Mouse (Mus musculus) CH12.LX (cell line): ENCODE results near the gene Dusp5. TPM values are rescaled to one million over a fixed set of nuclear protein-coding genes. Genes with fewer than 3 reads are reported as not detected.

ENCODE experiments used
- DNase-seq: peaks from one replicate; pipeline ENCODE4 v3.0.0-alpha.2; 2013; ENCODE audit errors: extremely low read depth
- H3K27ac ChIP-seq: 2 replicates; pipeline ENCODE4 v1.5.1; 2012; ENCODE audit warnings: low read depth, mild to moderate bottlenecking, control low read depth, moderate library complexity; ENCODE audit not compliant: insufficient read depth
- H3K27me3 ChIP-seq: replicated peaks from 2 replicates; pipeline ENCODE3; 2012; ENCODE audit warnings: inconsistent platforms
- H3K36me3 ChIP-seq, 2 experiments: replicated peaks in 1 of 2; 2 replicates each; pipeline versions ENCODE3 to v1.6.1; 2012; ENCODE audit warnings: inconsistent platforms in 1 of 2, low read length in 1 of 2, mild to moderate bottlenecking in 1 of 2, mixed read lengths in 1 of 2, moderate library complexity in 1 of 2; ENCODE audit not compliant: control insufficient read depth in 1 of 2, insufficient read depth in 1 of 2
- H3K4me1 ChIP-seq, 2 experiments: 2 replicates each; pipeline ENCODE4 v1.6.1; 2012; ENCODE audit warnings: inconsistent platforms in 1 of 2, moderate library complexity in 1 of 2; ENCODE audit not compliant: insufficient read depth in 2 of 2, control insufficient read depth in 1 of 2
- H3K4me2 ChIP-seq: 2 replicates; pipeline ENCODE4 v1.6.1; 2012; ENCODE audit warnings: low read depth, mild to moderate bottlenecking, control low read depth; ENCODE audit not compliant: poor library complexity, insufficient read depth, severe bottlenecking
- H3K4me3 ChIP-seq, 3 experiments: fragments of 150-350 bp in 1 of 3; sonication (generic) in 1 of 3; replicated peaks in 1 of 3; 2 replicates each; pipeline versions ENCODE3 to v1.5.1; 2011 to 2012; ENCODE audit warnings: low read depth in 2 of 3, low read length in 2 of 3, mild to moderate bottlenecking in 2 of 3, moderate library complexity in 2 of 3, control low read depth in 1 of 3, improper control_type of control experiment in 1 of 3, inconsistent platforms in 1 of 3, mixed read lengths in 1 of 3; ENCODE audit not compliant: poor library complexity in 1 of 3
- H3K79me2 ChIP-seq: replicated peaks from 2 replicates; pipeline ENCODE4 v1.6.1; 2012; ENCODE audit warnings: mild to moderate bottlenecking, moderate library complexity; ENCODE audit not compliant: control insufficient read depth, poor library complexity, insufficient read depth, severe bottlenecking; ENCODE audit errors: extremely low read depth
- H3K9ac ChIP-seq: 2 replicates; pipeline ENCODE4 v1.6.1; 2012; ENCODE audit warnings: low read depth, mild to moderate bottlenecking, control low read depth, moderate library complexity; ENCODE audit not compliant: insufficient read depth
- H3K9me3 ChIP-seq: replicated peaks from 2 replicates; pipeline ENCODE3; 2012; ENCODE audit warnings: low read length, inconsistent platforms, mixed read lengths
- BHLHE40 ChIP-seq: IDR thresholded peaks from 2 replicates; pipeline ENCODE4 v1.6.1; 2011; ENCODE audit warnings: mild to moderate bottlenecking, low read depth, low read length, improper control_type of control experiment
- CHD1 ChIP-seq: IDR thresholded peaks from 2 replicates; pipeline ENCODE4 v1.6.1; 2012; ENCODE audit warnings: low read depth, low read length, improper control_type of control experiment, inconsistent platforms
- ELF1 ChIP-seq: IDR thresholded peaks from 2 replicates; pipeline ENCODE4 v1.6.1; 2014; ENCODE audit warnings: low read depth, mild to moderate bottlenecking, inconsistent platforms, low read length, improper control_type of control experiment
- GABPA ChIP-seq: IDR thresholded peaks from 2 replicates; pipeline ENCODE4 v1.6.1; 2012; ENCODE audit warnings: low read depth, low read length, improper control_type of control experiment, inconsistent platforms; ENCODE audit not compliant: insufficient replicate concordance
- MAFK ChIP-seq: IDR thresholded peaks from 2 replicates; pipeline ENCODE4 v1.6.1; 2011; ENCODE audit warnings: low read length, improper control_type of control experiment; ENCODE audit not compliant: insufficient replicate concordance
- MAX ChIP-seq: IDR thresholded peaks from 2 replicates; pipeline ENCODE4 v1.6.1; 2011; ENCODE audit warnings: low read length, improper control_type of control experiment
- PAX5 ChIP-seq: IDR thresholded peaks from 2 replicates; pipeline ENCODE4 v1.6.1; 2012; ENCODE audit warnings: low read length, inconsistent platforms, mixed read lengths
- POLR2A ChIP-seq: IDR thresholded peaks from 2 replicates; pipeline ENCODE4 v1.6.1; 2011; ENCODE audit warnings: low read depth, mild to moderate bottlenecking, improper control_type of control experiment, low read length
- SIN3A ChIP-seq: IDR thresholded peaks from 2 replicates; pipeline ENCODE4 v1.6.1; 2012; ENCODE audit warnings: low read length, improper control_type of control experiment, inconsistent platforms
- TBP ChIP-seq: conservative IDR thresholded peaks from 2 replicates; pipeline ENCODE4 v1.6.1; 2011; ENCODE audit warnings: low read depth, low read length, improper control_type of control experiment
- UBTF ChIP-seq: IDR thresholded peaks from 2 replicates; pipeline ENCODE4 v1.6.1; 2012; ENCODE audit warnings: low read depth, mild to moderate bottlenecking, inconsistent platforms, low read length, improper control_type of control experiment, moderate library complexity
- USF2 ChIP-seq: conservative IDR thresholded peaks from 2 replicates; pipeline ENCODE4 v1.6.1; 2011; ENCODE audit warnings: low read depth, low read length, improper control_type of control experiment
- ZKSCAN1 ChIP-seq: IDR thresholded peaks from 2 replicates; pipeline ENCODE4 v1.6.1; 2012; ENCODE audit warnings: low read depth, inconsistent platforms, low read length, improper control_type of control experiment, borderline replicate concordance
- dilution Hi-C: fragments of 300-500 bp; cut with MboI; formaldehyde crosslinking; loops from 2 replicates; pipeline ENCODE4 v1.14.3; 2020; ENCODE audit warnings: low sequenced_read_pairs; ENCODE audit not compliant: extremely low pct_unique_long_range_greater_than_20kb, extremely low pct_ligation_motif_present
- in situ Hi-C: fragments of 300-500 bp; cut with MboI; formaldehyde crosslinking; loops from 3 replicates; pipeline ENCODE4 v1.14.3; 2019; ENCODE audit warnings: low sequenced_read_pairs, low pct_ligation_motif_present, low pct_unique_long_range_greater_than_20kb, mixed read lengths
- polyA plus RNA-seq: library from polyadenylated mRNA; unstranded; fragments of >175 nt; gene quantifications from 2 replicates; pipeline ENCODE4 v1.2.1, GENCODE M21; 2012; ENCODE audit warnings: low read depth; ENCODE audit not compliant: insufficient read length
- total RNA-seq, 2 experiments: library from RNA; depleted of rRNA; stranded (reverse); fragments of 300-350 nt in 1 of 2; fragments of >200 nt in 1 of 2; gene quantifications; 2 replicates each; pipeline ENCODE4 v1.2.3; 2012 to 2014

The Dusp5 gene
- total and polyA plus RNA-seq, 3 experiments, result 10.6 to 18.2 (median 13.2) TPM

DNA sequence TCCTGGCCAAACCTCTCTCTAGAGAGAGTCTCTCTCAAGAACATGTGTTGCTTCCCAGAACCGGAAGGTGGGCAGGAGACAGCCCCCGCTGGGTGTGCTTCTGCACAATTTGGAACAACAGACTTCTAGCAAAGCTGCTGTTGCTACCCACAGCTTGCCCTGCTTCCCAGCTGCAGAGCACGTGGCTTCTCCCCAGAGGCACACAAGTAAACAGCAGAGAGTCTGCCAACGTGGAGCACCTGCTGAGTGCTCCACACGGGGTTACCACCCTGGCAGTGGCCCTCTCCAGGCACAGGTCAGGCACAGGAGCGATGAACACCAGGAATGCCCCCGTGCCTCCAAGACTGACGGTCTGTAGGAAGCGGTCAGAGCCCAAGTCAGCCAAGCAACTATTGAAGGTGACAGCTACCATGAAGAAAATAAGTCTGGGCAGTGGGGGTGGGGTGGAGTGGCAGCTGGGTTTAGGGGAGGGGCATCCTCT lies 26.0 kb upstream of the Dusp5 start:
- no peak overlapping the region for H3K27ac ChIP-seq
- no peaks in the 10 kb centered on the region for H3K36me3 ChIP-seq
- H3K9ac ChIP-seq, result no peak overlapping the region
- DNase-seq, result no peak
- H3K4me2 ChIP-seq, result no peak overlapping the region
- H3K79me2 ChIP-seq, result no peaks in the 10 kb centered on the region
- H3K27me3 ChIP-seq, result no peaks in the 10 kb centered on the region
- in situ Hi-C loops, result no loop called here
- TF ChIP-seq MAX (peak; percentile 51; the same call in 1 of the 2 replicates), BHLHE40 (peak; percentile 59; the same call in 1 of the 2 replicates), ZKSCAN1 (no peak)
- no peak overlapping the region for H3K4me3 ChIP-seq
- dilution Hi-C loops, result no loop called here
- peaks cover 3 to 27% of the 10 kb centered on the region in 2 experiments for H3K4me1 ChIP-seq
- H3K9me3 ChIP-seq, result no peaks in the 10 kb centered on the region

DNA sequence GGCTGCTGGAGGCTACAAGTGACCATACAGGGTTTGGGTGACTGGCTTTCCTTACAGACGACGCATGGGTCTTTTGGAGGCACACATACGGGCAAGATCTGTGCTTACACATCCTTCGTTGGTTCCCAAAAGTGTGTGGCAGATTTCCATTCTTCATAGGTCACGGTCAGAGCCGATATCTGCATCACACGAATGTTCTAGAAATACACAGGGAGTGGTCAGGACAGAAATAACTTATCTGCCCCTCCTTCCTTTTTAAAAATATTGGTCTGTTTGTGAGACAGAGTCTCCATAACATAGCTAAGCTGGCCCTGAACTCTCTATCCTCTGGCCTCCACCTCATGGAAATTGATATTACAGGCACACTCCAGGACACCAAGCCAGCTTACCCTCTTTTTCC lies 24.7 kb upstream of the Dusp5 start:
- Histone ChIP-seq H3K4me2 (no peak overlapping the region), H3K4me3 (no peak overlapping the region), H3K9ac (no peak overlapping the region), H3K79me2 (no peaks in the 10 kb centered on the region), H3K36me3 (no peaks in the 10 kb centered on the region), H3K27ac (no peak overlapping the region), H3K9me3 (no peaks in the 10 kb centered on the region), H3K4me1 (peaks cover 3 to 30% of the 10 kb centered on the region in 2 experiments), H3K27me3 (no peaks in the 10 kb centered on the region)
- dilution Hi-C loops, result no loop called here
- DNase-seq, result no peak
- in situ Hi-C loops, result no loop called here
- TF ChIP-seq ELF1, result no peak
- TF ChIP-seq SIN3A, result no peak
- TF ChIP-seq POLR2A, result no peak
- TF ChIP-seq CHD1, result no peak
- no peak for TF ChIP-seq BHLHE40

DNA sequence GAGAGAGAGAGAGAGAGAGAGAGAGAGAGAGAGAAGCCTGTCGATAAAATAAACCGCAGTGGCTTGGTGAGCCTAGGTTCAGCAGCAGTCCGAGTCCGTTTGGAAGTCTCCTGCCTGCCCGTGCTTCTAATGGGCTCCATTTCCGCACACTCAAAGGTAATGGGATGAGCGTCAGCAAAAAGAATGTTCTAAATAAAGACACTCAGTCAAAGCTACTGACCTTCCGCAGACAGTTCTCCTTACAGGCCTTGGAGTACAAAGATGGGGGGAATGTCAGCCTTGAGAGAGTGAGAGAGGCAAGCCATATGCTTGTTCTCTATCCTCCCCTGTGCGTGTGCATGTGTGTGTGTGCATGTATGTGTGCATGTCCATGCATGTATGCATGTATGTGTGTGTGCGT lies 23.2 kb upstream of the Dusp5 start:
- H3K27me3 ChIP-seq, result no peaks in the 10 kb centered on the region
- H3K4me3 ChIP-seq, result no peak overlapping the region
- no peak overlapping the region for H3K4me2 ChIP-seq
- H3K27ac ChIP-seq, result no peak overlapping the region
- dilution Hi-C loops, result no loop called here
- H3K36me3 ChIP-seq, result no peaks in the 10 kb centered on the region
- no peaks in the 10 kb centered on the region for H3K79me2 ChIP-seq
- no peak for DNase-seq
- TF ChIP-seq MAFK (no peak), TBP (no peak), UBTF (no peak), GABPA (no peak), USF2 (no peak), ZKSCAN1 (no peak), PAX5 (no peak)
- H3K4me1 ChIP-seq, result peaks cover under 1 to 27% of the 10 kb centered on the region in 2 experiments
- no peak overlapping the region for H3K9ac ChIP-seq
- no peaks in the 10 kb centered on the region for H3K9me3 ChIP-seq
- in situ Hi-C loops, result no loop called here
